Mouse (Mus musculus) CH12.LX (cell line): ENCODE data around the gene Trpv1.

ENCODE experiments used
- BHLHE40 ChIP-seq: IDR thresholded peaks from 2 replicates; pipeline ENCODE4 v1.6.1; 2011; ENCODE audit warnings: mild to moderate bottlenecking, low read depth, low read length, improper control_type of control experiment
- CHD1 ChIP-seq: IDR thresholded peaks from 2 replicates; pipeline ENCODE4 v1.6.1; 2012; ENCODE audit warnings: low read depth, low read length, improper control_type of control experiment, inconsistent platforms
- CTCF ChIP-seq, 2 experiments: IDR thresholded peaks in 1 of 2; conservative IDR thresholded peaks in 1 of 2; 2 replicates each; pipeline ENCODE4 v1.5.1; 2011 to 2012; ENCODE audit warnings: low read depth in 2 of 2, low read length in 2 of 2, improper control_type of control experiment in 1 of 2, inconsistent platforms in 1 of 2, mild to moderate bottlenecking in 1 of 2, moderate library complexity in 1 of 2
- EP300 ChIP-seq: IDR thresholded peaks from 2 replicates; pipeline ENCODE4 v1.6.1; 2011; ENCODE audit warnings: low read length, improper control_type of control experiment
- ETS1 ChIP-seq: conservative IDR thresholded peaks from 2 replicates; pipeline ENCODE4 v1.6.1; 2012; ENCODE audit warnings: low read depth, mild to moderate bottlenecking, inconsistent platforms, low read length, improper control_type of control experiment, moderate library complexity
- HCFC1 ChIP-seq: IDR thresholded peaks from 2 replicates; pipeline ENCODE4 v1.6.1; 2012; ENCODE audit warnings: low read depth, mild to moderate bottlenecking, inconsistent platforms, low read length, improper control_type of control experiment
- MAX ChIP-seq: IDR thresholded peaks from 2 replicates; pipeline ENCODE4 v1.6.1; 2011; ENCODE audit warnings: low read length, improper control_type of control experiment
- MYC ChIP-seq: IDR thresholded peaks from 2 replicates; pipeline ENCODE4 v1.6.1; 2011; ENCODE audit warnings: low read depth, mild to moderate bottlenecking, improper control_type of control experiment, low read length
- POLR2A ChIP-seq: IDR thresholded peaks from 2 replicates; pipeline ENCODE4 v1.6.1; 2011; ENCODE audit warnings: low read depth, mild to moderate bottlenecking, improper control_type of control experiment, low read length
- POLR2AphosphoS2 ChIP-seq: IDR thresholded peaks from 2 replicates; pipeline ENCODE4 v1.6.1; 2011; ENCODE audit warnings: low read depth, low read length, improper control_type of control experiment
- USF2 ChIP-seq: conservative IDR thresholded peaks from 2 replicates; pipeline ENCODE4 v1.6.1; 2011; ENCODE audit warnings: low read depth, low read length, improper control_type of control experiment

DNA sequence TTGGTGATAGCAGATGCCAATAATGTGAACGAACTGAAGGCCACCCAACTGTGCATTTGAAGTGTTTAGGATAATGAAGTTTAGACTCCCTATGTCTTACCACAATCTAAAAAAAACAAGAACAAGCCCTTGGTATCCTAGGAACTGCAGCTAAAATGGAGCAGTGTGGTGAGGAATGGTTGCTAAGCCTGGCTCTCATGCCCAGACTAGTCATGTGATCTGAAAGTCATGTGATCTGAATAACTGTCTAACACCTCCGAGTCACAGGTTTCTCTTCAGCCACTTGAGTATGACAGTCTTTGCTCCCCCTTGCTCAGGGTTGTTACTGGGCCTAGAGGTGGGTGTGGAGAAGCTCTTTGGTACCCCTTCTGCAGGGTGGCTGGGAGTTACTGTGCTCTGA, 1.6 kb upstream of the Trpv1 start:
- TF ChIP-seq CTCF (conservative IDR thresholded peaks at IDR 0.05 in 1 of 2, IDR thresholded peaks at IDR 0.05 in 1 of 2; ENCODE audit: low read depth in 2 of 2, low read length in 2 of 2), result no peak
- TF ChIP-seq BHLHE40, result 0 out of 2 replicates have a peak, but pooled peaks have one; percentile 20
- TF ChIP-seq POLR2A, result no peak
- 0 out of 2 replicates have a peak, but pooled peaks have one; percentile 33 for TF ChIP-seq MAX
- TF ChIP-seq MYC, result no peak
- no peak for TF ChIP-seq HCFC1
- no peak for TF ChIP-seq ETS1
- no peak for TF ChIP-seq CHD1
- no peak for TF ChIP-seq EP300
- no peak for TF ChIP-seq POLR2AphosphoS2
- TF ChIP-seq USF2, result peak; percentile 84
